Mouse (Mus musculus) lung, adult 2 months (tissue): Measurements from ENCODE around the gene Gstm6.

Experiments used
- CTCF ChIP-seq: fragments of 200-500 bp; IDR thresholded peaks from 2 replicates; pipeline ENCODE4 v1.5.1; 2011; ENCODE audit warnings: mild to moderate bottlenecking, low read length, control low read depth; ENCODE audit not compliant: insufficient read depth
- POLR2A ChIP-seq: fragments of 200-500 bp; IDR thresholded peaks from 2 replicates; pipeline ENCODE4 v1.6.1; 2011; ENCODE audit warnings: low read depth, mild to moderate bottlenecking, control low read depth, low read length, borderline replicate concordance; ENCODE audit errors: extremely low read depth

- TF ChIP-seq POLR2A: no peak
- no peak for TF ChIP-seq CTCF
These were observed 26.9 kb downstream of the Gstm6 start for GRCm38 (mm10) chr3:107916674-107917073.
